Mouse (Mus musculus) B cell, adult 62 days (primary cell): ENCODE results near the gene Adam29. TPM values are rescaled to one million over a fixed set of nuclear protein-coding genes. Genes with fewer than 3 reads are reported as not detected.

ENCODE experiments used
- total RNA-seq: library from RNA; stranded (reverse); gene quantifications from 4 replicates; pipeline ENCODE4 v1.2.4, GENCODE M21; 2023

Gene Adam29
- not detected in 4 replicates for total RNA-seq

GRCm38 (mm10) chr8:55906848-55907247 is at the start of gene Adam29:
Gene Adam29, minus strand, starts transcription at chr8:55906948.

GRCm38 (mm10) chr8:55939870-55940525 is 33.2 kb upstream of the Adam29 start, which contains the start of gene Glra3:
Gene Glra3, plus strand, starts transcription at chr8:55940460.

Other genes with a start within 250 kb of the Adam29 start
- gene Glra3, start 33.5 kb upstream of the Adam29 start, total RNA-seq = not detected in 4 replicates